Mouse (Mus musculus): ENCODE results near the gene Card14.

The Card14 gene

DNA sequence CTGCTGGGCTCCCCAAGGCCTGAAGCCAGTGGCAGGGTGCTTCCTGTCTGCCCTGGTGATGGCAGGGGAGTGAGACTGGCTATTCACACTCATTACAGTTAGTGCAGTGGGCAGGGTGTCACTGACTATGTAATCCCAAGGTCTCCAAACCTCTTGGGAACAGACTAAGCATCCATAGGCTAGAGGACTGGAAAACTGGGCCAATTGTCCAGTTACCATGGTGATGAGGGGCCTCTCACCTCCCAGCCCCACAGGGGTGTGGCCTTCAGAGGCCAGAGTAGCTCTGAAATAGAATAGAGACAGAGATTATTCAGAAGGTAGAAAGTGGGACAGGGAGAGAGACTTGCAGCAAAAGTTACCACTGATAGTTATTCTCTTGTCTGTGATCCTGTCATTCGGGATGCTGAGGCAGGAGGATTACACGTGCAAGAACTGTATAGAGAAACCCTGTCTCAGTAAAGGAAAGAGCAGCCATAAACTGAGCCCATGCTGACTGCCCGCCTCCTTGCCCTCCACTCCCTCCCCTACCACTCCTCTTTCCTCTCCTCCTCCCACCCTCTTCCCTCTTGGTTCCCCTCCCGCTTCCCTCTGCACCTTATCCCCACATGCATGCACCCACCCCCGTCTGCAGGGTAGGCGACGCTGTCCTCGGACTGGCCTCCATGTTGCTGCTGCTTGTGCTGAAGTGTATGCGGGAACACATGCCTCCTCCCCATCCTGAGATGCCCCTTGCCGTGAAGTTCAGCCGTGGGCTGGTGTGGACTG is 55.4 kb downstream of the Card14 start:
- DNase-seq, result no peak

DNA sequence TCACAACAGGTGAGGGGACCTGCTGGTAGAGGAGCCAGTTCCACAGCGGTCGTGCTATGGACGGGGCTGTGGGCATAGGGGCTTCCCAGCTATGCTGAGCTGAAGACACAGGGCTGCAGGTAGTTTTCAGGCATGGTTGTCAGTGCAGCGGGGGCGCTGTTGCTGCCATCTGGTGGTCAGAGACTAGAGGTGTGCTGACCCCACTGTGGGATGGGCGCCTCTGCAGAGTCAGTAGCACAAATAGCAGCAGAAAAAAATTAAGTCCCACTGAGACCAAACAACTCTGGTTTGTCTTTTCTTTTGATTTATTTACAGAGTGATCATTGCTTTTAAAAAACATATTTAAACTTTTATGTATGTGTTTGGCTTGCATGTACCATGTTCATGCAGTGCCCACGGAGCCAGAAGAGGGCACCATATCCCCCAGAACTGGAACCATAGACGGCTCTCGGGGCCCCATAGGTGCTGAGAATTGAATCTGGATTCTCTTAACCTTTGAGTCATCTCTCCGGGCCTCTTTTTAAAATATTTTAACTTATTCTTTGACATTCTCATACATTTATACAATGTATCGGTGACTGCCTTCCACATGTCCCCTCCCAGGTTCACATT is 56.1 kb downstream of the Card14 start:
- peak; percentile 80 to 86 for DNase-seq

GRCm38 (mm10) chr11:119375425-119375824 is 67.9 kb downstream of the Card14 start:
- no peak for DNase-seq

GRCm38 (mm10) chr11:119377326-119377725 is 69.8 kb downstream of the Card14 start:
- no peak for DNase-seq

DNA sequence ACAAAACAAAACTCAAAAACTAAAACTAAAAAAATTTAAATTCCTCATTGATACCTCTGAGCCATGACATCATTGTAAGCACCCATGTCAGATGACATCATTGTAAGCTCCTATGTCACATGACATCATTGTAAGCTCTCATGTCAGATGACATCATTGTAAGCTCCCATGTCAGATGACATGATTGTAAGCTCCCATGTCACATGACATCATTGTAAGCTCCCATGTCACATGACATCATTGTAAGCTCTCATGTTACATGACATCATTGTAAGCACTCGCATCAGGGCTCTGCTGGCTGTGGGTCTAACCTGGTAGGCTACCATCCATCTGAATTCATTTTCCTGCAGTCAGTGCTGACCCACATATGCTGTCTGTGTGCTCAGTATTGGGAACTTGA is 71.0 kb downstream of the Card14 start:
- DNase-seq, result no peak

GRCm38 (mm10) chr11:119381631-119382337 is 74.2 kb downstream of the Card14 start:
- no peak for DNase-seq

- no peak for DNase-seq
These were observed 74.8 kb downstream of the Card14 start for GRCm38 (mm10) chr11:119382338-119382850.

- no peak for DNase-seq
These were observed 77.3 kb downstream of the Card14 start for GRCm38 (mm10) chr11:119384904-119385303.

- DNase-seq, result no peak
These were observed 78.7 kb downstream of the Card14 start for GRCm38 (mm10) chr11:119386306-119386705.

GRCm38 (mm10) chr11:119387273-119387672 is 79.7 kb downstream of the Card14 start:
- DNase-seq, result peak in 1 of 2 experiments; percentile 17

DNA sequence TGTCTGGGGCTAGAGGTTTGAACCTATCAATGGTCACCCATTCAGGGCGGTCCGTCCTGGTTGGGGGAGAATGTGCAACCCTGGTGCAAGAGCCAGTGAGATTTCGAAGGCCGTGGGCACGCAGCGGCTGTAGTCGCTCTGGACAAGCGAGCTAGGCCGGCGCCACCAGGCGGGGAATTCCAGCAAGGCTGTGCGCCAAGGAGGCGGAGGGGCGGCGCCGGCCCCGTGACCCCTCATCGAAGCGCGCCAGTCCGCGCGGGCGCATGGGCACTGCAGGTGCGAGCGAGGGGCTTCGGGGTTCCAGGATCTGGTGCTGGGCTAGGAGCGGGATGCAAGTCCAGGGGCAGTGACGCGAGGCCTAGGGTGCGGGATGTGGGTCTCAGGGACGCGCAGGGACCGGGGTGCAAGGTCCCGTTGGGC is 82.3 kb downstream of the Card14 start:
- DNase-seq, result peak; percentile 87 to 93

DNA sequence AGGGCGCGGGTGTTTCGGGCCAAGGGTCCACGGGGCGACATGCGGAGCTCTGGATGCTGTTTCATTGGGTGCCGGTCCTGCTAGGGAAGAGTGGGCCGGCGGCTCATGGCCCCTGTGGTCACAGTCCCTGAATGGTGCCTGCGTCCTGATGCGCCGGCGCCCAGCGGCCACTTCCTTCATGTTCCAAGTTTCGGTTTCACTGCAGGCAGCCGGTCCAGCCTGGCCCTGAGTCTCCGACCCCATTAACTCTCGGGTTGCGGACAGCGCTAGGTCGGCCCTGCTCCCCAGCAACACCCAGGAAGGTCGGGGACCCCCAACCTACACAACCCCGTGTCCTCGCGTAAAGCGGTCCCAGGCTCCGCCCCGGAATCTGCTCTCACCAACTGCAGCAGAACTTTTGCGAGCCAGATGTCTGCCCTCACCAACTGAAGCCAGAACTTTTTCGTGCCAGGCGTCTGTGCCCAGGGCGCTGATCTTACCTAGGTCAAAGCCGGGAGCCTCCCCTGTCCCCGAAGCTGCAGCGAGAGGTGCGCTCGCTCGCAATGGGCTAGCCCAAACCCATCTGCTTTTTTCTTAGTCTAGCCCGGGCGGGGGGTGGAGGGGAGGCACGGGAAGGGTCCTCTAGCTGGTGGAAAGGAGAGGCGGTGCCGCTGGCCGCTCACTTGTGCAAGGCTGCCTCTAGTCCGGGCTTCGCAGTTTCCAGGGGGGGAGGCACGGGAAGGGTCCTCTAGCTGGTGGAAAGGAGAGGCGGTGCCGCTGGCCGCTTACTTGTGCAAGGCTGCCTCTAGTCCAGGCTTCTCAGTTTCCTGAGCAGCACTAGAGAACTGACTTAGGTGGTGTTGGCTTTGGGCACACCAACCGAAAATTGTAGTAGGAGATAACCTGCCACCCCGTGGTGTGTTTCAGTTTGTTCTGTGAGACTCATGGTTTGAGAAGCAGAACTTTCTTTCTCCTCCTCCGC is 83.0 kb downstream of the Card14 start:
- peak; percentile 77 to 87 for DNase-seq

DNA sequence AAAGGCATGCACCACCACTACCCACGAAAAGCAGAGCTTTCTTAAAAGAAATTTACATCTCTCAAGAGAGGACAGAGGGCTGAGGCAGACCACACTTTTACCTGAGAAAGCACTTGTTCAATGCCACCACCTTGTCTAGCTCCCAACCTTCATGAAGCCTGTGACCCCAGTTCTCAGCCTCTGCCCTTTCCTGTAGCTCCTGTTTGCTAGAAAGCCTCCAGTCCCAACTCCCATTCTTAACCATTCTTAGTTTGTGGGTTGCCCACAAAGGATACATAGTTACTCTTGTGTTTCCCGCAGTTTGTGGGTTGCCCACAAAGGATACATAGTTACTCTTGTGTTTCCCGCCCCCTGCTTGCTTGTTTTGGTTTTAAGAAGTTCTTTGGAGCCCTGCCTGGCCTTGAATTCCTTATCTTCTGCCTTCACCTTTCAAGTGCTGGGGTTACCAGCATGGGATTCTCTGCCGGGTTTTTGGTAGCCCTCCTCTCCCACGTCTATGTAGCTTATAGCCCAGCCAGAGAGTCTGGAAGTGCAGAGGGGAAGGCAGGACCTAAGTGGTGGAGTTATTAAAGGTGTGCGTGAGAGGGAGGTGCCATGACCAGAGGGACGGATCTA is 83.9 kb downstream of the Card14 start:
- no peak for DNase-seq

- DNase-seq, result peak; percentile 80 to 89
These were observed 84.5 kb downstream of the Card14 start for GRCm38 (mm10) chr11:119392001-119392614.

- peak; percentile 76 to 84 for DNase-seq
These were observed 85.4 kb downstream of the Card14 start, which contains the start of gene Rnf213 for GRCm38 (mm10) chr11:119392800-119393482. Gene Rnf213, plus strand, starts transcription at chr11:119393100.

DNA sequence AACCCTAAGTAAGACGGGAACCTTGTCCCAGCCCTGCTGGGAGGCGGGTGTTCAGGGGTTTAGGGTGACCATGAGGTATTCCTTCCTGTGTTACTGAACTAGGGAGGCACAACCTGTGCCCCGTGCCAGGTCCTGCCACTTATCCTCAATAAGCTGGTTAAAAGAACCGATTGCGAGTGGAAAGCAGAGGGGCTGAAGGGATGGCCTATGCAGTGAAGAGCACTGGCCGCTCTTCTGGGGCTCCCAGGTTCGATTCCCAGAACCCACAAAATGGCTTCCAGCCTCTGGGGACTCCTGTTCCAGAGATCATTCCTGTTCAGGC is 85.9 kb downstream of the Card14 start:
- DNase-seq, result no peak

DNA sequence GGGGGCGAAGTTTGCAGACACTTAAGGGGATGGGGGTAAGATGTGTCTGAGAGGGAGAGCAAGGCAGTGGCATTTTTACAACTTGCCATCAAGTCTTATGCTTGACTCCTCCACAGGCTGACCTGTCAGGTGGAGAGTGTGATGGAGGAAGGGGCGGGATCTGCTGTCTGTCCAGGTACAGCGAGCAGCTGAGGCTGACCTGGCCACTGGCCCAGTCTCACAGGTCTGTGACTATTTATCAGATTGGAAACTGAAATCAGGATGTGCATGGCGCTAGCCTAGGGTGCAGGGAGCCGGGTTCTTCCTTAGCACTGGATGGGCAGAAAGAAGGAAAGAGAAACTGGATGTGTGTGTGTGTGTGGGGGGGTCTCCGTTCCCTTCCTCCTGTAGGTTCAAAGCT is 86.6 kb downstream of the Card14 start:
- peak in 1 of 2 experiments; percentile 24 for DNase-seq

Data from kidney, postnatal 4 days (tissue).